Mouse (Mus musculus): Measurements from ENCODE around the gene Fbxl15. TPM values are rescaled to one million over a fixed set of nuclear protein-coding genes. Genes with fewer than 3 reads are reported as not detected.

Fbxl15 gene
- total RNA-seq, 2 experiments from 2014 or later: 26.8 to 28.9 TPM

DNA sequence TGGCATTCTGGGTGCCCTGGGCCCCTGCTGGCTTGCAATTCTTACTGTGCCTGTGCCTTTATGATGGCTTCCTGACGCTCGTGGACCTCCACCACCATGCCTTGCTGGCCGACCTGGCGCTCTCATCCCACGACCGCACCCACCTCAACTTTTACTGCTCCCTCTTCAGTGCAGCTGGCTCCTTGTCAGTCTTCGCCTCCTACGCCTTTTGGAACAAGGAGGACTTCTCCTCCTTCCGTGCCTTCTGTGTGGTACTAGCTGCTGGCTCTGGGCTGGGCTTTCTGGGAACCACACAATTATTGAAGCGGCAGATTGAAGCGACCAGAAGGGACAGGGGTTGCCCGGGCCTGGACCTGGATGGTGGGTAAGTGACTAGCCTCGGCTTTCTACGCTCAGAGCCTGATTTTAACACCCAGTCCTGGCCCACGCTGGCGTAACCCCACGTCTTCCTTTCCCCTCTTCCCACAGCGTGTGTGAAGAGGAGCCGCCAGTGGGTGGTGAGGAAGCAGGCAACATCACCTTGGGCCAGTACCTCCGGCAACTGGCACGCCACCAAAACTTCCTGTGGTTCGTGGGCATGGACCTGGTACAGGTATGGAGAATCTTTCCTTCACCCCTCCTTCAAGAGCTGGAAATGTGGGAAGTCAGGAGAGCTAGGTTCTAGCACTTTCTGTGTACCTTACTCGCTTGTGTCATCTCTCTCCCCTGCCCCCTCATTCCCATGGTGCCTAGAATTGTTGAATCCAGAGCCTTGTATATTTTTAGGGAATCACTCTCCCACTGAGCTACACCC is 40.0 kb downstream of the Fbxl15 start:
- no peak overlapping the region for H3K4me3 ChIP-seq
- DNase-seq (ENCODE audit: low spot score in 2 of 2): peak in 1 of 2 experiments; percentile 54
- peak overlapping the region; percentile 82 for H3K27ac ChIP-seq
- TF ChIP-seq CTCF (conservative IDR thresholded peaks at IDR 0.05): no peak

- TF ChIP-seq CTCF (conservative IDR thresholded peaks at IDR 0.05): peak; percentile 82
- H3K4me3 ChIP-seq: no peak overlapping the region
- H3K27ac ChIP-seq: no peak overlapping the region
- DNase-seq (ENCODE audit: low spot score in 2 of 2): peak in 1 of 2 experiments; percentile 52
These were observed 41.2 kb downstream of the Fbxl15 start for GRCm38 (mm10) chr19:46369204-46369603.

- Histone ChIP-seq H3K27ac (peak overlapping the region; percentile 75), H3K4me3 (no peak overlapping the region)
- DNase-seq (ENCODE audit: low spot score in 2 of 2): no peak
- no peak for TF ChIP-seq CTCF (conservative IDR thresholded peaks at IDR 0.05)
These were observed 46.6 kb downstream of the Fbxl15 start for GRCm38 (mm10) chr19:46374477-46375088.

- Histone ChIP-seq H3K27ac (peak overlapping the region; percentile 74), H3K4me3 (no peak overlapping the region)
- no peak for TF ChIP-seq CTCF (conservative IDR thresholded peaks at IDR 0.05)
- peak; percentile 49 to 70 for DNase-seq (ENCODE audit: low spot score in 2 of 2)
These were observed 47.5 kb downstream of the Fbxl15 start for GRCm38 (mm10) chr19:46375489-46375888.

DNA sequence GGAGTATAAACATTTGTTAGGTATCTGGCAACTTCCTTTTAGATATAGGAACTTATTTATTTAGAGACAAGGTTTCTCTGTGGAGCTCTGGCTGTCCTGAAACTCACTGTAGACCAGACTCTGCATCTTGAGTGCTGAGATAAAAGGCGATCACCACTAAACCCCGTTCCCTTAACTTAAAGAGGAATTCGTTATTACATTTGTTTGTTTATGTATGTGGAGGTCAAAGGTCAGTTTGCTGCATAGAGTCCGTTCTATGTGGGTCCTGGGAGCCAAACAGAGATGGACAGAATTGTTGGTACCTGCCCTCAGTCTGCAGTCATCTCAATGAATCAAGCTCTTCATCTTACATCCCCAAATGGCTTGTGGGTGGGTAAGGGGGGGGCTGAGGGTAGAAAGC is 47.9 kb downstream of the Fbxl15 start:
- no peak for DNase-seq (ENCODE audit: low spot score in 2 of 2)
- no peak for TF ChIP-seq CTCF (conservative IDR thresholded peaks at IDR 0.05)
- Histone ChIP-seq H3K27ac (peak overlapping the region; percentile 74), H3K4me3 (no peak overlapping the region)

Small RNA genes within 50 kb of the gene (microRNA-seq; reads per million reads assigned to microRNA genes)
- gene Mir146b: 2.6 to 3.2 reads per million in 2 experiments

Other genes with a start within 250 kb of the Fbxl15 start
- gene Elovl3, start 196.3 kb upstream of the Fbxl15 start, total RNA-seq (2021): not detected
- gene Pitx3, start 179.9 kb upstream of the Fbxl15 start, total RNA-seq (2021): not detected
- 10 to 100 TPM; 83.2 to 94.5 TPM for gene Gbf1, start 175.7 kb upstream of the Fbxl15 start, total RNA-seq (2021)
- 1 to 10 TPM; 2.1 to 2.4 TPM for gene Nfkb2, start 23.9 kb upstream of the Fbxl15 start, total RNA-seq (2021)
- gene Psd, start 1.0 kb upstream of the Fbxl15 start, total RNA-seq (2021): 100 to 1,000 TPM; 761 to 778 TPM
- gene Cuedc2, start 10.5 kb downstream of the Fbxl15 start, total RNA-seq (2021): 100 to 1,000 TPM; 171 to 178 TPM
- gene Mfsd13a, start 12.9 kb downstream of the Fbxl15 start, total RNA-seq (2021): 10 to 100 TPM; 30.2 to 30.5 TPM
- gene 2310034G01Rik, start 22.1 kb downstream of the Fbxl15 start, total RNA-seq (2021): 1 to 10 TPM; 1.0 to 1.3 TPM
- 100 to 1,000 TPM; 179 to 184 TPM for gene Actr1a, start 67.6 kb downstream of the Fbxl15 start, total RNA-seq (2021)
- 10 to 100 TPM; 20.3 to 23.2 TPM for gene Sufu, start 68.7 kb downstream of the Fbxl15 start, total RNA-seq (2021)
- 100 to 1,000 TPM in 1 of 2 experiments, 10 to 100 TPM in 1; 99.9 to 108 TPM for gene Trim8, start 173.5 kb downstream of the Fbxl15 start, total RNA-seq (2021)
- gene Arl3, start 245.0 kb downstream of the Fbxl15 start, total RNA-seq (2021): 100 to 1,000 TPM; 122 to 129 TPM
- gene Sfxn2, start 245.2 kb downstream of the Fbxl15 start, total RNA-seq (2021): 1 to 10 TPM; 7.4 to 8.3 TPM